Mouse (Mus musculus): ENCODE measurements at regions not wholly inside any gene's neighbourhood (a gene's known extent, or its start where the extent isn't known, plus 50 kb on each side); places are given as distances from the start of the nearest gene placed in this dataset.

GRCm38 (mm10) chr15:60534701-60535100, 318.9 kb downstream of the Fam84b start:
- TF ChIP-seq CTCF (IDR thresholded peaks at IDR 0.05; ENCODE audit: borderline replicate concordance, extremely low read depth, insufficient read depth, insufficient read length), result no peak
- TF ChIP-seq POLR2A (IDR thresholded peaks at IDR 0.05; ENCODE audit: borderline replicate concordance, extremely low read depth, insufficient read depth, insufficient read length, poor library complexity, severe bottlenecking), result no peak

Data from brain, embryonic 14.5 days (tissue).